Mouse (Mus musculus): ENCODE measurements at regions not wholly inside any gene's neighbourhood (a gene's known extent, or its start where the extent isn't known, plus 50 kb on each side); places are given as distances from the start of the nearest gene placed in this dataset.

- no peak for ATAC-seq
Observed at GRCm38 (mm10) chr16:93533205-93533604, 70.7 kb downstream of the Setd4 start.

GRCm38 (mm10) chr16:93531937-93532336 lies 71.9 kb downstream of the Setd4 start:
- ATAC-seq: no peak

GRCm38 (mm10) chr16:93522485-93522884 lies 81.4 kb downstream of the Setd4 start:
- ATAC-seq: no peak

- ATAC-seq: no peak
Observed at GRCm38 (mm10) chr16:93520481-93520880, 83.4 kb downstream of the Setd4 start.

- no peak for ATAC-seq
Observed at GRCm38 (mm10) chr16:93518620-93519019, 85.2 kb downstream of the Setd4 start.

GRCm38 (mm10) chr16:93516793-93517192 lies 87.1 kb downstream of the Setd4 start:
- no peak for ATAC-seq

- ATAC-seq: no peak
Observed at GRCm38 (mm10) chr16:93515456-93515941, 88.4 kb downstream of the Setd4 start.

- ATAC-seq: no peak
Observed at GRCm38 (mm10) chr16:93513616-93514041, 90.2 kb downstream of the Setd4 start.

- ATAC-seq: no peak
Observed at GRCm38 (mm10) chr16:93511988-93512387, 91.9 kb downstream of the Setd4 start.

- ATAC-seq: no peak
Observed at GRCm38 (mm10) chr16:93511517-93511916, 92.3 kb downstream of the Setd4 start.

GRCm38 (mm10) chr16:93498800-93499199 lies 105.1 kb downstream of the Setd4 start:
- no peak for ATAC-seq

- no peak for ATAC-seq
Observed at GRCm38 (mm10) chr16:93493337-93494002, 110.4 kb downstream of the Setd4 start.

- ATAC-seq: no peak
Observed at GRCm38 (mm10) chr16:93486646-93487550, 117.0 kb downstream of the Setd4 start.

- no peak for ATAC-seq
Observed at GRCm38 (mm10) chr16:93469957-93470356, 133.9 kb downstream of the Setd4 start.

GRCm38 (mm10) chr16:93465741-93466140 lies 138.1 kb downstream of the Setd4 start:
- ATAC-seq: no peak

GRCm38 (mm10) chr16:93464898-93465297 lies 139.0 kb downstream of the Setd4 start:
- no peak for ATAC-seq

GRCm38 (mm10) chr16:93463405-93463804 lies 140.5 kb downstream of the Setd4 start:
- no peak for ATAC-seq

- ATAC-seq: no peak
Observed at GRCm38 (mm10) chr16:93462286-93462610, 141.6 kb downstream of the Setd4 start.

GRCm38 (mm10) chr16:93461406-93462285 lies 142.2 kb downstream of the Setd4 start:
- no peak for ATAC-seq

GRCm38 (mm10) chr16:93459497-93460240 lies 144.2 kb downstream of the Setd4 start:
- ATAC-seq: no peak

GRCm38 (mm10) chr16:93458598-93459496 lies 145.0 kb downstream of the Setd4 start:
- ATAC-seq: no peak

Measured in CD4-positive, CD25-positive, alpha-beta regulatory T cell, adult 4 months (primary cell).